Mouse (Mus musculus): ENCODE measurements around the gene Gja4.

- no peak for TF ChIP-seq CTCF (conservative IDR thresholded peaks at IDR 0.05; ENCODE audit: insufficient read depth, insufficient read length, low read depth, low read length)
- no peak for TF ChIP-seq POLR2A (IDR thresholded peaks at IDR 0.05; ENCODE audit: low read depth, low read length)
Observed at GRCm38 (mm10) chr4:127279241-127279640, 34.6 kb downstream of the Gja4 start.
